Mouse (Mus musculus) retina, postnatal 7 days (tissue): ENCODE results near the gene Ovol2.

Source experiments
- DNase-seq: peaks from one replicate; pipeline ENCODE4 v3.0.0-alpha.2; 2012; ENCODE audit warnings: low read depth, low spot score

Ovol2 gene

GRCm38 (mm10) chr2:144268446-144269305 is 63.3 kb downstream of the Ovol2 start:
- DNase-seq: no peak

- no peak for DNase-seq
Measured at GRCm38 (mm10) chr2:144267731-144268015, 64.3 kb downstream of the Ovol2 start.

- no peak for DNase-seq
Measured at GRCm38 (mm10) chr2:144267004-144267730, 64.8 kb downstream of the Ovol2 start.

- no peak for DNase-seq
Measured at GRCm38 (mm10) chr2:144265916-144266683, 65.8 kb downstream of the Ovol2 start.

GRCm38 (mm10) chr2:144265120-144265488 is 66.8 kb downstream of the Ovol2 start:
- DNase-seq: no peak

GRCm38 (mm10) chr2:144264398-144265119 is 67.4 kb downstream of the Ovol2 start:
- DNase-seq: no peak

GRCm38 (mm10) chr2:144262837-144263236 is 69.1 kb downstream of the Ovol2 start:
- no peak for DNase-seq
